Mouse (Mus musculus) C3H10T1/2 (cell line): ENCODE measurements around the gene Map2k6. TPM values are rescaled to one million over a fixed set of nuclear protein-coding genes. Genes with fewer than 3 reads are reported as not detected.

Experiments
- polyA plus RNA-seq, 2 experiments: library from polyadenylated mRNA; unstranded; fragments of >200 nt; fragmentation: generic; extraction: Trizol; gene quantifications; one replicate each; pipeline ENCODE4 v1.2.1; 2012; ENCODE audit warnings: missing spikeins in 2 of 2

The Map2k6 gene
- polyA plus RNA-seq = 10 to 100 TPM in 1 of 2 experiments, 1 to 10 TPM in 1; 2.6 to 14.5 TPM

GRCm38 (mm10) chr11:110398553-110399239, at the start of gene Map2k6:
TSS of gene Map2k6 (plus strand) at chr11:110399122.

Other genes starting within 250 kb of the Map2k6 start
- 1 to 10 TPM in 1 of 2 experiments, under 1 TPM in 1; under 0.01 to 5.9 TPM for gene Abca9, start 230.9 kb upstream of the Map2k6 start, polyA plus RNA-seq
- gene Abca6, start 147.3 kb upstream of the Map2k6 start, polyA plus RNA-seq = not detected
- gene Abca5, start 61.4 kb upstream of the Map2k6 start, polyA plus RNA-seq = 1 to 10 TPM in 1 of 2 experiments, under 1 TPM in 1; 0.08 to 1.1 TPM